Mouse (Mus musculus) liver, adult 2 months (tissue): ENCODE data around the gene Opa3. TPM values are rescaled to one million over a fixed set of nuclear protein-coding genes. Genes with fewer than 3 reads are reported as not detected.

Experiments
- DNase-seq: peaks from one replicate; pipeline ENCODE4 v3.0.0-alpha.2; 2011; ENCODE audit warnings: low read depth, low spot score; ENCODE audit errors: extremely low read depth
- H3K27ac ChIP-seq: fragments of 200-500 bp; replicated peaks from 2 replicates; pipeline ENCODE4 v1.5.1; 2012; ENCODE audit warnings: low read depth, mild to moderate bottlenecking, control low read depth, inconsistent platforms, low read length; ENCODE audit not compliant: insufficient read depth
- H3K27me3 ChIP-seq: fragments of 200-500 bp; 2 replicates; pipeline ENCODE4 v1.6.1; 2012; ENCODE audit warnings: mild to moderate bottlenecking, moderate library complexity, low read length, inconsistent platforms; ENCODE audit not compliant: control insufficient read depth, insufficient read depth
- H3K36me3 ChIP-seq: fragments of 200-500 bp; 2 replicates; pipeline ENCODE4 v1.6.1; 2012; ENCODE audit warnings: low read length, inconsistent platforms; ENCODE audit not compliant: control insufficient read depth, insufficient read depth
- H3K4me1 ChIP-seq: fragments of 200-500 bp; 2 replicates; pipeline ENCODE4 v1.6.1; 2011; ENCODE audit warnings: low read length; ENCODE audit not compliant: control insufficient read depth, insufficient read depth
- H3K4me3 ChIP-seq: fragments of 200-500 bp; 2 replicates; pipeline ENCODE4 v1.5.1; 2011; ENCODE audit warnings: low read depth, mild to moderate bottlenecking, control low read depth, low read length, moderate library complexity; ENCODE audit not compliant: insufficient read depth
- H3K79me2 ChIP-seq: fragments of 200-500 bp; 2 replicates; pipeline ENCODE4 v1.6.1; 2012; ENCODE audit warnings: inconsistent platforms, mild to moderate bottlenecking, low read length, moderate library complexity; ENCODE audit not compliant: control insufficient read depth, insufficient read depth
- H3K9ac ChIP-seq: fragments of 200-500 bp; 2 replicates; pipeline ENCODE4 v1.6.1; 2012; ENCODE audit warnings: low read depth, mild to moderate bottlenecking, control low read depth, inconsistent platforms, low read length
- CTCF ChIP-seq: fragments of 200-500 bp; IDR thresholded peaks from 2 replicates; pipeline ENCODE4 v1.5.1; 2011; ENCODE audit warnings: low read depth, low read length, control low read depth
- POLR2A ChIP-seq: fragments of 200-500 bp; IDR thresholded peaks from 2 replicates; pipeline ENCODE4 v1.6.1; 2011; ENCODE audit warnings: low read length, control low read depth; ENCODE audit not compliant: insufficient read depth; ENCODE audit errors: extremely low read depth
- WGBS: fragments of 180-500 bp; shearing (Covaris S2); methylation state at CpG from one replicate; pipeline ENCODE4 v1.1.7; 2018; 5-methylcytosine and 5-hydroxymethylcytosine counted together
- polyA plus RNA-seq: library from polyadenylated mRNA; depleted of rRNA; stranded (reverse); fragments of >200 nt; gene quantifications from 2 replicates; pipeline ENCODE4 v1.2.3, GENCODE M21; 2012
- total RNA-seq: library from RNA; depleted of rRNA; stranded (reverse); fragments of >200 nt; gene quantifications from 2 replicates; pipeline ENCODE4 v1.2.3, GENCODE M21; 2014

Gene Opa3
- total and polyA plus RNA-seq, 2 experiments: 12.9 to 34.1 TPM

- Histone ChIP-seq H3K27ac (no peak overlapping the region), H3K9ac (no peak overlapping the region), H3K4me1 (peaks cover 6% of the 10 kb centered on the region; the same call in 1 of the 2 replicates), H3K79me2 (peaks cover 21% of the 10 kb centered on the region), H3K36me3 (peaks cover 10% of the 10 kb centered on the region; the same call in 1 of the 2 replicates), H3K27me3 (no peaks in the 10 kb centered on the region), H3K4me3 (no peak overlapping the region)
- 79% methylated on average over 7 of the region's 7 CpGs for WGBS
- DNase-seq: no peak
- TF ChIP-seq POLR2A (no peak), CTCF (no peak)
Measured at GRCm38 (mm10) chr7:19265147-19265546, 37.0 kb downstream of the Opa3 start.

DNA sequence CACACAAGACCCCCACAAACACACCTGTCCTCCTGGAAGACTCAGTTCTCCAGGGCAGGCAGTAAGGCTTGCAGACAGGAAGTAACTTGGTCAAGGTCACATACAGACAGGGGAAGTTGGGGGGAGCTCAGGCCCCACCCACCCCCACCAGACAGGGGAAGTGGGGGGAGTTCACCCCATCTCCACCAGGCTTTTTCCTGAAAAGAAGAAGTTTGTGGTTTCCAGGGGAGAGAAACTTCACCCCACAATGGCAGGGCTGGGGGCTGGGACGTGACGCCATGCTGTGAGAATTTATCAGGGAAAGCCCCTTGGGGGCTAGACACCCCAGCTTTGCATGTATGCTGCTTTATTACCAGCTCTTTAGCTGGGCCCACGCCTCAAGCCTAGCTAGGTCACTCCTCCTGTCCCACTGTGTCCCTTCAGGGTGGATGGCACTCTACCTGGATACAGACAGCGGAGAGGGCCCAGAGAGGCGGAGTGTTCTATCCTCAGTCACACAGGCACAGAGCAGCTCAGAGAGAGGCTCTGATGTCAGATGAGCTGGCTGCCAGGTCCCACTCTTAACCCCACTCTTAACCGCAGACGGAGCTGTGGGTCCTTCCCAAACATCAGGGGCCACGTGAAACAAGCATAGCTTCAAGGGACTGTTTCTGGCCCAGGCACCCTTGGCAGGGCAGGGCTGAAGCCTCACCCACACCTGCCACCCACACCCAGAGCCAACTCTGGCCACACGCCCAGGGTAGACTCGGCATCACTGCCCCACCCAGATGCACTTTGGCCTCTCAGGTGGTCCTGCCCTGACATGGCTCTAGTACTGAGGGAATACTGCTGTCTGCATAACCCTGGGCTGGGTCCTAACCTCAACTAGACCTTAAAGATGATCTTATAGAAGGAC lies 38.0 kb downstream of the Opa3 start:
- Histone ChIP-seq H3K4me3 (no peak overlapping the region; the same call in 1 of the 2 replicates), H3K27ac (peak overlapping the region; percentile 3; the same call in 1 of the 2 replicates), H3K79me2 (peaks cover 27% of the 10 kb centered on the region), H3K27me3 (no peaks in the 10 kb centered on the region), H3K4me1 (peaks cover 6% of the 10 kb centered on the region; the same call in 1 of the 2 replicates), H3K9ac (0 out of 2 replicates have a peak overlapping the region, but pooled peaks have one; percentile 5), H3K36me3 (peaks cover 10% of the 10 kb centered on the region; the same call in 1 of the 2 replicates)
- peak; percentile 30 for DNase-seq
- TF ChIP-seq CTCF (no peak), POLR2A (no peak)
- 58% methylated on average over 10 of the region's 10 CpGs for WGBS

DNA sequence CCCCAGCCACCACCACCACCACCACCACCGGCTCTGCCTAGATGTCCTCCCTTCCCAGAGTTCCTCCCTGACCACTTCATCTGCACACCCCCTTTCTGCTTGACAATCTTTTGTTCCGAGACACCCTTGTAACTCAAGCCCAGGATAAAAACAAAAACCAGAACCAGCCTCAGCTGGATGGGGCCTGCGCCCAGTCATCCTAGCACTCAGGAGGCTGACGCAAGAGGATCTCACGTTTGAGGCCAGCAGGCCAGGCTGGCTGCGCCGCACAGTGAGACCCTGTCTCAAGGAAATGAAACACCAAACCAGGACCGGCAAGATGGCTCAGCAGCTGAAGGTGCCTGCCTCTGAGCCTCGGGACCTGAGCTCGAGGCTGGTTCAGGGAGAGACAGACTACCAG lies 38.9 kb downstream of the Opa3 start:
- Histone ChIP-seq H3K9ac (peak overlapping the region; percentile 41), H3K27ac (peak overlapping the region; percentile 30; the same call in 1 of the 2 replicates), H3K4me3 (no peak overlapping the region; the same call in 1 of the 2 replicates), H3K4me1 (peaks cover 6% of the 10 kb centered on the region; the same call in 1 of the 2 replicates), H3K36me3 (peaks cover 7% of the 10 kb centered on the region; the same call in 1 of the 2 replicates), H3K27me3 (no peaks in the 10 kb centered on the region), H3K79me2 (peaks cover 30% of the 10 kb centered on the region)
- 63% methylated on average over 10 of the region's 10 CpGs for WGBS
- DNase-seq: no peak
- TF ChIP-seq POLR2A (no peak), CTCF (no peak)

DNA sequence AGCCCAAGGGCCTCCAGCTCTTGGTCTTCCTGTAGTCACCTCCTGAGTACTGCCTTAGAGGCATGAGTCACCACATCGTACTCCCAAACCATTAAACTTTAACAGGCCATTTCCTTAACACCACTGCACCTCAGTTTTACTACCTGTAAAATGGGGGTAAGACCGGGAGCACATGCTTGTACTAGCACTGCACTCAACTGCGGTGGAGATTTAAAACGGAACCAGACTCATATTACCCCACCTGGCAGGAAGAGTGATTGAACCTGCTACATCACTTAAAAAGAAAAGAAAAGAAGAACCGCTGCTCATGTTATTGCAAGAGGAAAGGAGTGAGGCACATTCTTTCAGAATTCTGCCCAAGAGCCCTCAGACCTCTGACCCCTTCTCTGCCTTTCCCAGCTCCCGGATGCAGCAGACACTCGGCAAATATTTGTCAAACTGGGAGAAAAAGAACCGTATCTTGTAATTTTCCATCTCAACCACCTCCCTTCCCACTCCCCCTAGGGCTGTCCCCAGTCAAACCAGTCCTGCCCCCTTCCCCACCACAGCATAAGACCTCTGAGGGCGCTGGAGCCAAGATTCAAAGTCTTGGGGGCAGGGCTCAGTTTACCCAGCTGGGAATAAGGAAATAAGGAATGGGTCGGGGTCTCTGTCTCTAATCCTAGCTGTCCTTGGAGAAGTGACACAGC lies 41.0 kb downstream of the Opa3 start:
- H3K79me2 ChIP-seq: peaks cover 30% of the 10 kb centered on the region
- peak overlapping the region; percentile 37 for H3K4me3 ChIP-seq
- H3K27ac ChIP-seq: peak overlapping the region; percentile 68
- H3K4me1 ChIP-seq: peaks cover 6% of the 10 kb centered on the region; the same call in 1 of the 2 replicates
- no peak for TF ChIP-seq POLR2A
- TF ChIP-seq CTCF: no peak
- DNase-seq: peak; percentile 21
- H3K36me3 ChIP-seq: 0 out of 2 replicates have a peak, but pooled peaks cover 2% of the 10 kb centered on the region
- WGBS: 41% methylated on average over 10 of the region's 10 CpGs
- H3K9ac ChIP-seq: peak overlapping the region; percentile 33
- H3K27me3 ChIP-seq: no peaks in the 10 kb centered on the region

- 18% methylated on average over 18 of the region's 19 CpGs for WGBS
- TF ChIP-seq CTCF (no peak), POLR2A (no peak)
Measured at GRCm38 (mm10) chr7:19269721-19270441, 41.7 kb downstream of the Opa3 start.

More at GRCm38 (mm10) chr7:19269721-19270441, 41.7 kb downstream of the Opa3 start:
- Histone ChIP-seq H3K4me1 (peaks cover 6% of the 10 kb centered on the region; the same call in 1 of the 2 replicates), H3K27me3 (no peaks in the 10 kb centered on the region), H3K4me3 (peak overlapping the region; percentile 37), H3K27ac (peak overlapping the region; percentile 68), H3K79me2 (peaks cover 28% of the 10 kb centered on the region), H3K9ac (peak overlapping the region; percentile 37), H3K36me3 (no peaks in the 10 kb centered on the region)
- DNase-seq: peak; percentile 18
